Mouse (Mus musculus): ENCODE results near the gene Kcnb1. TPM values are rescaled to one million over a fixed set of nuclear protein-coding genes. Genes with fewer than 3 reads are reported as not detected.
A peak's percentile ranks its signal among the peaks of the same experiment; 100 is the strongest.

The Kcnb1 gene
- polyA plus RNA-seq, 1 experiment from 2014 or later, result 1.5 TPM

GRCm38 (mm10) chr2:167053127-167053844 is 136.7 kb downstream of the Kcnb1 start:
- H3K4me2 ChIP-seq (replicated peaks; ENCODE audit: low read depth, low read length), result no peak overlapping the region
- WGBS, result 65% methylated on average over 9 of the region's 9 CpGs
- no peaks in the 10 kb centered on the region for H3K27me3 ChIP-seq (ENCODE audit: control insufficient read depth, insufficient read depth, low read length)
- 0 out of 2 replicates have a peak, but pooled peaks have one; percentile 37 for ATAC-seq (ENCODE audit: low FRiP score, low TSS enrichment)
- peaks cover 63% of the 10 kb centered on the region for H3K36me3 ChIP-seq (ENCODE audit: control insufficient read depth, insufficient read depth, low read length)
- H3K4me3 ChIP-seq (ENCODE audit: low read length), result no peak overlapping the region
- H3K9ac ChIP-seq (ENCODE audit: low read depth, low read length), result no peak overlapping the region
- H3K4me1 ChIP-seq (ENCODE audit: control insufficient read depth, insufficient read depth, low read length), result no peaks in the 10 kb centered on the region
- H3K27ac ChIP-seq (ENCODE audit: low read depth, low read length), result no peak overlapping the region
- no peaks in the 10 kb centered on the region for H3K9me3 ChIP-seq (ENCODE audit: control insufficient read depth, low read length)

DNA sequence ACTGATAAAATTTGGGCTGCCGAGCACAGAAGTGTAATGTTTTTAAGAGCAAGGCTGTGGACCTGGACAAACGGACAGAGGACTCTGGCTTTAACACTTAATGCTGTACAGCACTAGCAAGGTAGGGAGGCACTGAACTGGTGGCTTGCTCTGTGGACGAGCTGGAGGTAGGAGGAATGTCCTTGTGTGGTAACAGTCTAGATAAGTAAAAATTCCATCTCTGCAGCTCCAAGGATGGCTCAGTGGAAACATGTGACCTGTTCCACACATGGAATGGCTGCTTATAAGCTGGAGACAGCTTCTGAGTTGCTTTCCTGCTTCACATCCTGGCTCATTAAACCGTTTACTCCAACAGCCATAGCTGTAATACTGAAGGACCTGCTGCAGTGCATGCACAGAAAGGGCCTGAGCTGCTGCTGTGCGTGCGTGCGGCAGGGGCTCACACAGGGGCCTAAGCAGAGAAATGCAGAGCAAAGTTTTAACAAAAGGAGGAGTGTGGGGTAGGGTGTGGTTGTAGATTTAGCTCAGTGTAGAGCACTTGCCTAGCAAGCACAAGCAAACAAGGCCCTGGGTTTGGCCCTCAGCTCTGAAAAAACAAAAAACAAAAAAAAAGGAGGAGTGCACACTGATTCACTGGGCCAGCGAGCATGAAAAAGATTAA is 141.1 kb downstream of the Kcnb1 start:
- no peak for ATAC-seq (ENCODE audit: low FRiP score, low TSS enrichment)
- no peaks in the 10 kb centered on the region for H3K27me3 ChIP-seq (ENCODE audit: control insufficient read depth, insufficient read depth, low read length)
- no peak overlapping the region for H3K9ac ChIP-seq (ENCODE audit: low read depth, low read length)
- H3K9me3 ChIP-seq (ENCODE audit: control insufficient read depth, low read length), result no peaks in the 10 kb centered on the region
- H3K4me2 ChIP-seq (replicated peaks; ENCODE audit: low read depth, low read length), result no peak overlapping the region
- peaks cover 65% of the 10 kb centered on the region for H3K36me3 ChIP-seq (ENCODE audit: control insufficient read depth, insufficient read depth, low read length)
- WGBS, result 90% methylated on average over 8 of the region's 8 CpGs
- H3K4me3 ChIP-seq (ENCODE audit: low read length), result no peak overlapping the region
- no peaks in the 10 kb centered on the region for H3K4me1 ChIP-seq (ENCODE audit: control insufficient read depth, insufficient read depth, low read length)
- no peak overlapping the region for H3K27ac ChIP-seq (ENCODE audit: low read depth, low read length)

DNA sequence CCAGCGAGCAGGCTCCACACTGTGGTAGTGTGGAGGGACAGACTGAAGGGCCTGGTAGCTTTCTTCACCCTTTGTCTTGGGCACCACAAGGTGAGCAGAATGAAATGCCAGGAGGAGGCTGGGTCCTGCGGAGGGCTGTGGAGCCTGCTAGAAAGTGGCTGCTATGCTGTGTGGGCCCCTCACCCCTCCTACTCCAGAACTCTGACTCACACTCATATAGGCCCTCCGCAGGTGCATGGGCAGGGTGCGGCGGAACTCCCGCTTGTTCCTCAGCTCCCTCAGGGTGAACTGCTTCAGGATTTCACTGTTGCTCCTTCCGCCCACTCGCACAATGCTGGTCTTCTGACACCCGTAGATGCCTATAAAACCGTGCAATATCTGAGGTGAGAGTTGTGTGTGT is 141.7 kb downstream of the Kcnb1 start:
- WGBS, result 89% methylated on average over 10 of the region's 10 CpGs
- Histone ChIP-seq H3K4me2 (replicated peaks; ENCODE audit: low read depth, low read length) (no peak overlapping the region), H3K4me3 (ENCODE audit: low read length) (no peak overlapping the region), H3K27me3 (ENCODE audit: control insufficient read depth, insufficient read depth, low read length) (no peaks in the 10 kb centered on the region), H3K9me3 (ENCODE audit: control insufficient read depth, low read length) (no peaks in the 10 kb centered on the region), H3K4me1 (ENCODE audit: control insufficient read depth, insufficient read depth, low read length) (no peaks in the 10 kb centered on the region), H3K9ac (ENCODE audit: low read depth, low read length) (no peak overlapping the region), H3K27ac (ENCODE audit: low read depth, low read length) (no peak overlapping the region), H3K36me3 (ENCODE audit: control insufficient read depth, insufficient read depth, low read length) (peaks cover 69% of the 10 kb centered on the region)
- ATAC-seq (ENCODE audit: low FRiP score, low TSS enrichment), result no peak

Other genes starting within 250 kb of the Kcnb1 start
- 43.2 and 81.7 TPM in 2 replicates for gene Stau1, start 193.9 kb downstream of the Kcnb1 start, polyA plus RNA-seq (2014; fragmentation: Nextera tagmentation; extraction: Ambion mirVana)
- 43.5 and 55.8 TPM in 2 replicates for gene Ddx27, start 175.0 kb downstream of the Kcnb1 start, polyA plus RNA-seq (2014; fragmentation: Nextera tagmentation; extraction: Ambion mirVana)
- gene Znfx1, start 127.1 kb downstream of the Kcnb1 start, polyA plus RNA-seq (2014; fragmentation: Nextera tagmentation; extraction: Ambion mirVana), result 4.3 and 10.5 TPM in 2 replicates
- gene Ptgis, start 50.4 kb upstream of the Kcnb1 start, polyA plus RNA-seq (2014; fragmentation: Nextera tagmentation; extraction: Ambion mirVana), result 15.5 and 18.0 TPM in 2 replicates
- gene B4galt5, start 159.0 kb upstream of the Kcnb1 start, polyA plus RNA-seq (2014; fragmentation: Nextera tagmentation; extraction: Ambion mirVana), result 12.2 and 13.1 TPM in 2 replicates
- gene Slc9a8, start 231.6 kb upstream of the Kcnb1 start, polyA plus RNA-seq (2014; fragmentation: Nextera tagmentation; extraction: Ambion mirVana), result 15.3 and 28.6 TPM in 2 replicates

All from kidney, embryonic 14.5 days (tissue).